Mouse (Mus musculus): Measurements from ENCODE around the gene Twf2.

Twf2 gene

GRCm38 (mm10) chr9:106237401-106237800, 34.5 kb downstream of the Twf2 start:
- DNase-seq (ENCODE audit: low spot score in 2 of 2): no peak

GRCm38 (mm10) chr9:106237878-106238277, 35.0 kb downstream of the Twf2 start:
- DNase-seq (ENCODE audit: low spot score in 2 of 2): no peak

- no peak for DNase-seq (ENCODE audit: low spot score in 2 of 2)
Observed at GRCm38 (mm10) chr9:106241541-106242164, 38.7 kb downstream of the Twf2 start.

GRCm38 (mm10) chr9:106242813-106243488, 40.0 kb downstream of the Twf2 start:
- DNase-seq (ENCODE audit: low spot score in 2 of 2): no peak

- DNase-seq (ENCODE audit: low spot score in 2 of 2): no peak
Observed at GRCm38 (mm10) chr9:106249550-106249949, 46.6 kb downstream of the Twf2 start.

- no peak for DNase-seq (ENCODE audit: low spot score in 2 of 2)
Observed at GRCm38 (mm10) chr9:106250245-106250644, 47.3 kb downstream of the Twf2 start.

- no peak for DNase-seq (ENCODE audit: low spot score in 2 of 2)
Observed at GRCm38 (mm10) chr9:106251066-106251465, 48.2 kb downstream of the Twf2 start.

- no peak for DNase-seq (ENCODE audit: low spot score in 2 of 2)
Observed at GRCm38 (mm10) chr9:106254001-106254400, 51.1 kb downstream of the Twf2 start.

GRCm38 (mm10) chr9:106258412-106258811, 55.5 kb downstream of the Twf2 start:
- DNase-seq (ENCODE audit: low spot score in 2 of 2): no peak

- no peak for DNase-seq (ENCODE audit: low spot score in 2 of 2)
Observed at GRCm38 (mm10) chr9:106258990-106259389, 56.1 kb downstream of the Twf2 start.

- no peak for DNase-seq (ENCODE audit: low spot score in 2 of 2)
Observed at GRCm38 (mm10) chr9:106261058-106261457, 58.1 kb downstream of the Twf2 start.

- DNase-seq (ENCODE audit: low spot score in 2 of 2): no peak
Observed at GRCm38 (mm10) chr9:106261491-106261890, 58.6 kb downstream of the Twf2 start.

GRCm38 (mm10) chr9:106262075-106262474, 59.2 kb downstream of the Twf2 start:
- no peak for DNase-seq (ENCODE audit: low spot score in 2 of 2)

GRCm38 (mm10) chr9:106263381-106263924, 60.5 kb downstream of the Twf2 start:
- DNase-seq (ENCODE audit: low spot score in 2 of 2): no peak
